ENCODE assay signal across 11 mouse cellular contexts in the genomic region with DNA sequence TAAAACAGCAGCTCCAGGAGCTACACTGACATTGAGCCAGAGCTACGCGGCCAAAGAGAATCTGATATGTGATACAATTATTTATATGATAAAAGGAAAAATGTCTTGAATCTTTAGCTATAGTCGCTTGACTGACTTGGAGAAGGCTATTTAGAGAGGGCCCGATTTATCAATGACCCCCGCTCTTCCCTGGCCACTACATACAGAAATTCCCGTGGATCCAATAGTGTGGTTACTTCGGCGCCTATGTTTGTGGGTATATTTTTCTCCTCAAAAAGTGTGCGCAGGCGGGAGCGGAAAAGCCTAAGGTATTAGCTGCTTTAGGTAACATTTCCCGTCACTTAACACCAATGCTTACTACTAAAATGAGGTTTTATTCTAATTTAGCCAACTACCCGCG. TPM values are rescaled to one million over a fixed set of nuclear protein-coding genes. Genes with fewer than 3 reads are reported as not detected.
DNase-seq lines count a peak whose midpoint lies in the region; ATAC-seq and TF ChIP-seq lines count a peak whose summit lies in the region.
"Had no signal": no experiment of that assay in that cellular context is flagged by ENCODE, and none has a peak within 500 bp of the region (broad histone marks: within the 10 kb centered on the region; RNA-seq: fewer than 3 reads in every experiment).

No protein-coding gene starts in this region.

- no peaks in the 10 kb centered on the region for H3K36me3 ChIP-seq in intestine, embryonic 14.5 days (ENCODE audit: control insufficient read depth, insufficient read depth, low read length)
- H3K36me3 ChIP-seq in intestine, postnatal 0 days (ENCODE audit: control insufficient read depth, insufficient read depth) = no peaks in the 10 kb centered on the region
- no peaks in the 10 kb centered on the region for H3K36me3 ChIP-seq in midbrain, embryonic 10.5 days
- H3K36me3 ChIP-seq in midbrain, postnatal 0 days (ENCODE audit: insufficient read depth, low read length) = no peaks in the 10 kb centered on the region
- H3K36me3 ChIP-seq in forebrain, embryonic 13.5 days (ENCODE audit: poor library complexity, severe bottlenecking) = peaks cover 1% of the 10 kb centered on the region; the same call in 1 of the 2 replicates
- H3K36me3 ChIP-seq in midbrain, embryonic 14.5 days (ENCODE audit: control insufficient read depth, insufficient read depth, low read length) = no peaks in the 10 kb centered on the region
- H3K36me3 ChIP-seq: liver, embryonic 15.5 days had no signal

- H3K27me3 ChIP-seq in intestine, embryonic 14.5 days (replicated peaks; ENCODE audit: control insufficient read depth, insufficient read depth, low read length) = peaks cover 95% of the 10 kb centered on the region
- H3K27me3 ChIP-seq in intestine, postnatal 0 days (replicated peaks; ENCODE audit: control insufficient read depth, insufficient read depth, low read length) = peaks cover 91% of the 10 kb centered on the region
- peaks cover 99% of the 10 kb centered on the region for H3K27me3 ChIP-seq in midbrain, embryonic 10.5 days (ENCODE audit: low read depth, poor library complexity, severe bottlenecking)
- H3K27me3 ChIP-seq in midbrain, postnatal 0 days (ENCODE audit: insufficient read depth, low read length) = peaks cover 69% of the 10 kb centered on the region
- peaks cover 76% of the 10 kb centered on the region for H3K27me3 ChIP-seq in forebrain, embryonic 13.5 days
- peaks cover 90% of the 10 kb centered on the region for H3K27me3 ChIP-seq in midbrain, embryonic 14.5 days (ENCODE audit: control insufficient read depth, insufficient read depth, low read length)

- DNase-seq in intestine, embryonic 14.5 days (ENCODE audit: low spot score) = peak; percentile 61
- no peak for DNase-seq in midbrain, embryonic 10.5 days (ENCODE audit: low spot score)
- DNase-seq in midbrain, postnatal 0 days (ENCODE audit: low spot score) = no peak
- peak; percentile 40 for DNase-seq in midbrain, embryonic 14.5 days
- no peak for DNase-seq in layer of hippocampus, adult 11-12 months (ENCODE audit: low spot score)
- no peak for DNase-seq in heart, adult 11 months

- H3K4me1 ChIP-seq in intestine, embryonic 14.5 days (replicated peaks; ENCODE audit: control insufficient read depth, insufficient read depth, low read length) = peaks cover 23% of the 10 kb centered on the region
- H3K4me1 ChIP-seq in intestine, postnatal 0 days (replicated peaks; ENCODE audit: control insufficient read depth, insufficient read depth, low read length) = no peaks in the 10 kb centered on the region; the same call in 1 of the 2 replicates
- H3K4me1 ChIP-seq in midbrain, embryonic 10.5 days = peaks cover 66% of the 10 kb centered on the region
- 0 out of 2 replicates have a peak, but pooled peaks cover 6% of the 10 kb centered on the region for H3K4me1 ChIP-seq in midbrain, postnatal 0 days (ENCODE audit: insufficient read depth, low read length)
- H3K4me1 ChIP-seq in forebrain, embryonic 13.5 days = peaks cover 79% of the 10 kb centered on the region
- H3K4me1 ChIP-seq in midbrain, embryonic 14.5 days (ENCODE audit: control insufficient read depth, insufficient read depth, low read length) = peaks cover 25% of the 10 kb centered on the region; the same call in 1 of the 2 replicates
- H3K4me1 ChIP-seq: liver, embryonic 15.5 days had no signal

- no peak for TF ChIP-seq CTCF in intestine, postnatal 0 days (IDR thresholded peaks at IDR 0.05; ENCODE audit: low read depth)
- TF ChIP-seq CTCF in midbrain, postnatal 0 days (IDR thresholded peaks at IDR 0.05) = no peak

- no peaks in the 10 kb centered on the region for H3K9me3 ChIP-seq in intestine, embryonic 14.5 days (ENCODE audit: control insufficient read depth, low read length)
- H3K9me3 ChIP-seq in intestine, postnatal 0 days (ENCODE audit: control insufficient read depth) = no peaks in the 10 kb centered on the region
- no peaks in the 10 kb centered on the region for H3K9me3 ChIP-seq in midbrain, embryonic 10.5 days (replicated peaks)
- no peaks in the 10 kb centered on the region for H3K9me3 ChIP-seq in midbrain, postnatal 0 days (ENCODE audit: low read length)
- H3K9me3 ChIP-seq in forebrain, embryonic 13.5 days (replicated peaks) = no peaks in the 10 kb centered on the region
- H3K9me3 ChIP-seq in midbrain, embryonic 14.5 days (ENCODE audit: control insufficient read depth, low read length) = no peaks in the 10 kb centered on the region
- H3K9me3 ChIP-seq: liver, embryonic 15.5 days had no signal

- WGBS in intestine, embryonic 14.5 days = 8% methylated on average over 14 of the region's 14 CpGs
- WGBS in intestine, postnatal 0 days = 8% methylated on average over 14 of the region's 14 CpGs
- 5% methylated on average over 14 of the region's 14 CpGs for WGBS in midbrain, embryonic 10.5 days
- 3% methylated on average over 14 of the region's 14 CpGs for WGBS in midbrain, postnatal 0 days
- 2% methylated on average over 14 of the region's 14 CpGs for WGBS in forebrain, embryonic 13.5 days
- 4% methylated on average over 14 of the region's 14 CpGs for WGBS in midbrain, embryonic 14.5 days

- ATAC-seq in intestine, embryonic 14.5 days (replicated peaks; ENCODE audit: low FRiP score, low TSS enrichment, low read depth) = no peak
- ATAC-seq in intestine, postnatal 0 days = no peak
- no peak for ATAC-seq in midbrain, postnatal 0 days (ENCODE audit: low FRiP score)
- ATAC-seq in forebrain, embryonic 13.5 days = no peak
- no peak for ATAC-seq in midbrain, embryonic 14.5 days (ENCODE audit: low FRiP score, low TSS enrichment)
- ATAC-seq: inflammation-experienced regulatory T-cells, adult 6 months had no signal

- H3K4me3 ChIP-seq in intestine, embryonic 14.5 days (ENCODE audit: low read depth, low read length) = no peak overlapping the region
- no peak overlapping the region for H3K4me3 ChIP-seq in intestine, postnatal 0 days (ENCODE audit: low read depth, low read length)
- H3K4me3 ChIP-seq in midbrain, embryonic 10.5 days = peak overlapping the region; percentile 49
- no peak overlapping the region for H3K4me3 ChIP-seq in midbrain, postnatal 0 days (ENCODE audit: low read depth, low read length)
- peak overlapping the region; percentile 77 for H3K4me3 ChIP-seq in forebrain, embryonic 13.5 days
- no peak overlapping the region for H3K4me3 ChIP-seq in midbrain, embryonic 14.5 days (replicated peaks; ENCODE audit: low read depth, low read length)
- H3K4me3 ChIP-seq: liver, embryonic 15.5 days had no signal

- no peak overlapping the region for H3K4me2 ChIP-seq in intestine, embryonic 14.5 days (ENCODE audit: low read length)
- no peak overlapping the region for H3K4me2 ChIP-seq in intestine, postnatal 0 days (replicated peaks; ENCODE audit: low read depth)
- no peak overlapping the region for H3K4me2 ChIP-seq in midbrain, postnatal 0 days (ENCODE audit: low read depth, low read length, poor library complexity, severe bottlenecking)
- peak overlapping the region; percentile 65 for H3K4me2 ChIP-seq in forebrain, embryonic 13.5 days
- H3K4me2 ChIP-seq in midbrain, embryonic 14.5 days (ENCODE audit: low read length) = no peak overlapping the region

- no peak overlapping the region for H3K27ac ChIP-seq in intestine, embryonic 14.5 days (ENCODE audit: low read depth)
- H3K27ac ChIP-seq in intestine, postnatal 0 days (ENCODE audit: low read depth, low read length) = no peak overlapping the region
- no peak overlapping the region for H3K27ac ChIP-seq in midbrain, embryonic 10.5 days (replicated peaks)
- no peak overlapping the region for H3K27ac ChIP-seq in midbrain, postnatal 0 days (ENCODE audit: low read depth, low read length)
- H3K27ac ChIP-seq in forebrain, embryonic 13.5 days = peak overlapping the region; percentile 93
- H3K27ac ChIP-seq in midbrain, embryonic 14.5 days (replicated peaks; ENCODE audit: low read depth, low read length) = no peak overlapping the region
- H3K27ac ChIP-seq: liver, embryonic 15.5 days had no signal

- H3K9ac ChIP-seq in intestine, embryonic 14.5 days (ENCODE audit: low read length) = no peak overlapping the region
- H3K9ac ChIP-seq in intestine, postnatal 0 days (ENCODE audit: low read depth, low read length) = no peak overlapping the region
- no peak overlapping the region for H3K9ac ChIP-seq in midbrain, postnatal 0 days (replicated peaks; ENCODE audit: low read length, poor library complexity, severe bottlenecking)
- H3K9ac ChIP-seq in forebrain, embryonic 13.5 days = peak overlapping the region; percentile 96
- H3K9ac ChIP-seq in midbrain, embryonic 14.5 days (replicated peaks; ENCODE audit: low read length) = no peak overlapping the region
- H3K9ac ChIP-seq: liver, embryonic 15.5 days had no signal

RNA-seq across cellular contexts. Expression of a gene that starts 2.1 kb away (rescaled TPM):
- polyA plus RNA-seq in intestine, embryonic 14.5 days (2014; fragmentation: Nextera tagmentation; extraction: Ambion mirVana) = 0.11 TPM in 1 of 2 replicates, not detected in the other
- not detected in 2 replicates for polyA plus RNA-seq in intestine, postnatal 0 days (2015; fragmentation: Nextera tagmentation; extraction: Ambion mirVana)
- 2.2 and 3.5 TPM in 2 replicates for polyA plus RNA-seq in midbrain, embryonic 10.5 days (2016; fragmentation: Nextera tagmentation; extraction: Ambion mirVana)
- 0.88 and 2.6 TPM in 2 replicates for total RNA-seq in midbrain, postnatal 0 days (2014; rRNA removed)
- polyA plus RNA-seq in midbrain, postnatal 0 days (2015; fragmentation: Nextera tagmentation; extraction: Ambion mirVana) = 0.58 and 0.64 TPM in 2 replicates
- polyA plus RNA-seq in forebrain, embryonic 13.5 days (2015; fragmentation: Nextera tagmentation; extraction: Ambion mirVana) = 77.6 and 83.4 TPM in 2 replicates
- 1.1 and 1.6 TPM in 2 replicates for polyA plus RNA-seq in midbrain, embryonic 14.5 days (2014; fragmentation: Nextera tagmentation; extraction: Ambion mirVana)
- total RNA-seq: common myeloid progenitor, adult 5-6 weeks had no signal
- polyA plus RNA-seq: inflammation-experienced regulatory T-cells, adult 6 months; liver, embryonic 15.5 days had no signal

RNA-seq across cellular contexts. Expression of a gene that starts 51.8 kb away (rescaled TPM):
- 102 and 107 TPM in 2 replicates for polyA plus RNA-seq in intestine, embryonic 14.5 days (2014; fragmentation: Nextera tagmentation; extraction: Ambion mirVana)
- polyA plus RNA-seq in intestine, postnatal 0 days (2015; fragmentation: Nextera tagmentation; extraction: Ambion mirVana) = 66.2 and 70.7 TPM in 2 replicates
- 48.5 and 55.7 TPM in 2 replicates for polyA plus RNA-seq in midbrain, embryonic 10.5 days (2016; fragmentation: Nextera tagmentation; extraction: Ambion mirVana)
- total RNA-seq in midbrain, postnatal 0 days (2014; rRNA removed) = 29.0 and 32.5 TPM in 2 replicates
- polyA plus RNA-seq in midbrain, postnatal 0 days (2015; fragmentation: Nextera tagmentation; extraction: Ambion mirVana) = 28.4 and 32.9 TPM in 2 replicates
- 29.1 and 30.6 TPM in 2 replicates for polyA plus RNA-seq in forebrain, embryonic 13.5 days (2015; fragmentation: Nextera tagmentation; extraction: Ambion mirVana)
- polyA plus RNA-seq in midbrain, embryonic 14.5 days (2014; fragmentation: Nextera tagmentation; extraction: Ambion mirVana) = 36.5 and 43.3 TPM in 2 replicates

Comparison
In these comparisons a context has a peak if more than half of its experiments do, and no peak if none do; other contexts are left out.
1. DNase-seq: peak in intestine, embryonic 14.5 days (single experiment) and midbrain, embryonic 14.5 days (single experiment); none in midbrain, embryonic 10.5 days (single experiment), midbrain, postnatal 0 days (single experiment), layer of hippocampus, adult 11-12 months (single experiment) and heart, adult 11 months (single experiment).
2. H3K4me3 ChIP-seq: peak in midbrain, embryonic 10.5 days (single experiment) and forebrain, embryonic 13.5 days (single experiment); none in intestine, embryonic 14.5 days (single experiment), intestine, postnatal 0 days (single experiment), midbrain, postnatal 0 days (single experiment) and midbrain, embryonic 14.5 days (single experiment).
3. RNA of a gene that starts 2.1 kb away (polyA plus RNA-seq): 77.6 to 83.4 TPM in forebrain, embryonic 13.5 days; 2.2 to 3.5 TPM in midbrain, embryonic 10.5 days, 1.1 to 1.6 TPM in midbrain, embryonic 14.5 days, 0.58 to 0.64 TPM in midbrain, postnatal 0 days, 0.11 TPM in intestine, embryonic 14.5 days and not detected in intestine, postnatal 0 days; every median in the first group is over 10 times any median in the second.